Mouse (Mus musculus): ENCODE results near the gene Psme2. TPM values are rescaled to one million over a fixed set of nuclear protein-coding genes. Genes with fewer than 3 reads are reported as not detected.

The Psme2 gene
- polyA plus RNA-seq, 2 experiments = 56.0 to 190 TPM

DNA sequence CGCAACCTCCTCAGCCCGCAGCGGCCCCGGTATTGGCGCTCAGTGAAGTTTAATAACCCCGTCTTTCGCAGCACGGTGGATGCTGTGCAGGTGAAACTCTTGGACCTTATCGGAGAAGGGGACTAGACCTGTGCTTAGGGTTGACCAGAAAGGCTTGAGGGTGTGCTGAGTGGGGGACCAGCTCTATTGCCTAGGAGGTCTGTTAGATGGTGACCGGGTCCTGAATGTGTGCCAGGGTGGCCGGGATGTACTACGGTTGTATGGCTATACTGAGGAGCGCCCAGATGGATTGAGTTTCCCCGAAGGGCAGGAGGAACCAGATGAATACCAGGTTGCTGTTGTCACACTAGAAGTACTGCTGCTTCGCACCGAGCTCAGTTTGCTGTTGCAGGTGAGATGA is 1.3 kb upstream of the Psme2 start:
- Histone ChIP-seq H3K27me3 (ENCODE audit: control insufficient read depth, insufficient read depth, low read length) (no peaks in the 10 kb centered on the region), H3K4me3 (ENCODE audit: insufficient read depth in 1 of 2, low read depth in 2 of 2, low read length in 2 of 2) (peak overlapping the region; percentile 79 to 96), H3K4me2 (ENCODE audit: low read depth) (peak overlapping the region; percentile 75), H3K9me3 (ENCODE audit: control insufficient read depth, low read length) (no peaks in the 10 kb centered on the region), H3K4me1 (replicated peaks; ENCODE audit: control insufficient read depth in 2 of 2, insufficient read depth in 2 of 2, low read length in 1 of 2) (peaks cover 11% of the 10 kb centered on the region in 2 experiments), H3K9ac (replicated peaks) (peak overlapping the region; percentile 77), H3K36me3 (replicated peaks; ENCODE audit: control insufficient read depth, insufficient read depth, low read depth) (peaks cover 21% of the 10 kb centered on the region), H3K27ac (peak overlapping the region; percentile 97)
- TF ChIP-seq CTCF (IDR thresholded peaks at IDR 0.05; ENCODE audit: low read depth) (no peak), EP300 (IDR thresholded peaks at IDR 0.05; ENCODE audit: low read depth) (no peak)
- 4% methylated on average over 16 of the region's 16 CpGs for WGBS (ENCODE audit: insufficient replicate concordance)
- DNase-seq (ENCODE audit: low read depth in 3 of 3, low spot score in 3 of 3) (no peak), ATAC-seq (ENCODE audit: insufficient read depth) (no peak)

DNA sequence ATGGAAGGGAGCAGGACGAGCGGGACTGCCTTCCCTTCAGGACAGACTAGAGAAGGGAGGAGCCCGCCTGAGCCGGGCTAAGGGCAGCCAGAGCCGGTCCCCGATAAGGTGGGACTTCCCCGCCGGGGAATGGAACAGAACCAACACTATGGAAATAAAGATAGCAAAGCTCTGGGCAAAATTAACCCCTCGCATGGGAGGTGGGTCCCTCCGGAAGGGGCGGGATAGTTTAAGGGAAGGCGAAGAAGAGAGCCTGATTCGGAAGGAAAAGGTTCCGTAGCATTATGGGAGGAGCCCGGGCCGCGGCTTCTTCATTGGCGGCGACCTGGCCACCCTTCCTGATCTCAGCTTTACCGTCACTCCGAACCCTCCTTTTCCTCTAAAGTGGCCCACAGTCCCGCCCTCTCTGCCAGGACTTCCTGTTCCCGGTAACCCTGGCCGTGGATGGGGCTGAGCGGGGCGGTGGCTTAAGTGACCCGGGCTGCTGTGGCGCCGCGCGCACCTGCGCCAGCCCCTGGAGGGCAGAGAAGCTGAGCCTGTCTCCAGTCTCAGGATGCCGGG is 498 bp upstream of the Psme2 start, which contains the start of gene Rnf31:
Gene Rnf31 (plus strand): TSS at position 378 of the 561 bp plus-strand sequence.
- DNase-seq (ENCODE audit: low read depth in 3 of 3, low spot score in 3 of 3) = peak; percentile 94 to 95 (median 95)
- peaks cover 15% of the 10 kb centered on the region for H3K36me3 ChIP-seq (replicated peaks; ENCODE audit: control insufficient read depth, insufficient read depth, low read depth)
- TF ChIP-seq CTCF (IDR thresholded peaks at IDR 0.05; ENCODE audit: low read depth) = peak; percentile 0; the same call in 1 of the 2 replicates
- no peak; the same call in 1 of the 2 replicates for TF ChIP-seq EP300 (IDR thresholded peaks at IDR 0.05; ENCODE audit: low read depth)
- H3K9ac ChIP-seq (replicated peaks) = peak within 1 kb of the TSS; percentile 77
- no peaks in the 10 kb centered on the region for H3K27me3 ChIP-seq (ENCODE audit: control insufficient read depth, insufficient read depth, low read length)
- peak within 1 kb of the TSS; percentile 79 to 96 for H3K4me3 ChIP-seq (ENCODE audit: insufficient read depth in 1 of 2, low read depth in 2 of 2, low read length in 2 of 2)
- peak; percentile 87 for ATAC-seq (ENCODE audit: insufficient read depth)
- H3K27ac ChIP-seq = peak within 1 kb of the TSS; percentile 97
- 0% methylated on average over 33 of the region's 33 CpGs for WGBS (ENCODE audit: insufficient replicate concordance)
- H3K4me2 ChIP-seq (ENCODE audit: low read depth) = peak within 1 kb of the TSS; percentile 75
- H3K9me3 ChIP-seq (ENCODE audit: control insufficient read depth, low read length) = no peaks in the 10 kb centered on the region
- peaks cover 14 to 17% of the 10 kb centered on the region in 2 experiments for H3K4me1 ChIP-seq (replicated peaks; ENCODE audit: control insufficient read depth in 2 of 2, insufficient read depth in 2 of 2, low read length in 1 of 2)

DNA sequence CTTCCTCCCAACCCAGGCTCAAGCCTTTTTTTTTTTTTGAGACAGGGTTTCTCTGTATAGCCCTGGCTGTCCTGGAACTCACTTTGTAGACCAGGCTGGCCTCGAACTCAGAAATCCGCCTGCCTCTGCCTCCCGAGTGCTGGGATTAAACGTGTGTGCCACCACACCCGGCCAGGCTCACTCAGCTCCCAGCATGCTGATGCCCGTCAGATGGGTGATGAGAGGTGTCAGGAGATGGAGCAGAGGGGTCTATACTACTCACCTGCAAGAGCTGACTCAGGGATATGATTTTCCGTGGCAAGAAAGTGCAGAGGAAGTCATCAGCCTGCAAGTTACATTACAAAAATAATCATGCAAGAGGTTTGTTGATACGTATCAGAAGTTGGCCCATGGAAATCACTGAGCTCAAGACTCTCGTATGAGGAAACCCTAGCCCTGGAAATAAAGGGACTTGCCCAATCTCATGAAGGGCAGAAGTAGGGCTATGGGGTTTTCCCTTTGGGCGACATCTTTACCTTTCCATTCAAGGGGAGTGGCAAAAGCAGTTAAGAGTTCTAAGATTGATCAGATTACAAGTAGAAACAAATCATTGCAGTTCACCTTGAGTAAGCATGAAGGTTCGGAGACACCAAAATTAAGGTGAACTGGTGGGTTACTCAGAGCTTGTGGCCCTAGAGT is 1.0 kb downstream of the Psme2 start:
- no peaks in the 10 kb centered on the region for H3K27me3 ChIP-seq (ENCODE audit: control insufficient read depth, insufficient read depth, low read length)
- H3K4me3 ChIP-seq (ENCODE audit: insufficient read depth in 1 of 2, low read depth in 2 of 2, low read length in 2 of 2) = peak overlapping the region; percentile 79 to 96
- 68% methylated on average over 11 of the region's 11 CpGs for WGBS (ENCODE audit: insufficient replicate concordance)

GRCm38 (mm10) chr14:55589271-55589670 is 1.6 kb downstream of the Psme2 start:
- no peak overlapping the region for H3K27ac ChIP-seq
- no peak for DNase-seq (ENCODE audit: low read depth in 3 of 3, low spot score in 3 of 3)

More for the DNA sequence above, 1.0 kb downstream of the Psme2 start:
- no peaks in the 10 kb centered on the region for H3K9me3 ChIP-seq (ENCODE audit: control insufficient read depth, low read length)
- H3K4me1 ChIP-seq (replicated peaks; ENCODE audit: control insufficient read depth in 2 of 2, insufficient read depth in 2 of 2, low read length in 1 of 2) = peaks cover 26 to 29% of the 10 kb centered on the region in 2 experiments
- no peak for TF ChIP-seq CTCF (IDR thresholded peaks at IDR 0.05; ENCODE audit: low read depth)
- TF ChIP-seq EP300 (IDR thresholded peaks at IDR 0.05; ENCODE audit: low read depth) = no peak
- peak overlapping the region; percentile 97 for H3K27ac ChIP-seq
- DNase-seq (ENCODE audit: low read depth in 3 of 3, low spot score in 3 of 3) (no peak), ATAC-seq (ENCODE audit: insufficient read depth) (no peak)
- H3K9ac ChIP-seq (replicated peaks) = peak overlapping the region; percentile 77
- H3K36me3 ChIP-seq (replicated peaks; ENCODE audit: control insufficient read depth, insufficient read depth, low read depth) = peaks cover 3% of the 10 kb centered on the region
- peak overlapping the region; percentile 75 for H3K4me2 ChIP-seq (ENCODE audit: low read depth)

DNA sequence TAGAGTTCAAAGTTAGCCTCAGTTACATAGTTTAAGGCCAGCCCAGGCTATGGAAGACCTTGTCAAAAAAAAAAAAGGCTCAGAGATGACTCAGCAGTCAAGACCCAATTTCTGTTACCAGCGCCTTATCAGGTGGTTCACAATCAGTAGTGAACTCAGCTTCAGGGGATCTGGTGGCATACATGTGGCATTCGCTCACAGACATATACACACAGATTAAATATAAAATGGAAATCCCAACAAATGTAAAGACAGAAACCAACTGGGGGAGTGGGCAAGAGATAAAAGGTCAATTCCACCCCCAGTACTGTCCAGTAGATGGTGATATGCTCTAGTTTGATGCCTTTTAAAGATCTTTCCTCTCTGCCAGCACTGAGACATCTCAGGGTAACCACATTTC is 4.8 kb downstream of the Psme2 start:
- peak overlapping the region; percentile 98 for H3K27ac ChIP-seq
- H3K4me2 ChIP-seq (ENCODE audit: low read depth) = peak overlapping the region; percentile 99
- no peaks in the 10 kb centered on the region for H3K27me3 ChIP-seq (ENCODE audit: control insufficient read depth, insufficient read depth, low read length)
- peak; percentile 76 to 77 (median 77) for DNase-seq (ENCODE audit: low read depth in 3 of 3, low spot score in 3 of 3)
- peak; percentile 51 for ATAC-seq (ENCODE audit: insufficient read depth)
- peaks cover 5% of the 10 kb centered on the region for H3K36me3 ChIP-seq (replicated peaks; ENCODE audit: control insufficient read depth, insufficient read depth, low read depth)
- TF ChIP-seq CTCF (IDR thresholded peaks at IDR 0.05; ENCODE audit: low read depth) = peak; percentile 14; the same call in 1 of the 2 replicates
- peak; percentile 75 for TF ChIP-seq EP300 (IDR thresholded peaks at IDR 0.05; ENCODE audit: low read depth)
- WGBS (ENCODE audit: insufficient replicate concordance) = 17% methylated on average over 2 of the region's 2 CpGs
- no peak overlapping the region for H3K4me3 ChIP-seq (ENCODE audit: insufficient read depth in 1 of 2, low read depth in 2 of 2, low read length in 2 of 2)
- H3K9me3 ChIP-seq (ENCODE audit: control insufficient read depth, low read length) = no peaks in the 10 kb centered on the region
- peak overlapping the region; percentile 84 for H3K9ac ChIP-seq (replicated peaks)
- H3K4me1 ChIP-seq (replicated peaks; ENCODE audit: control insufficient read depth in 2 of 2, insufficient read depth in 2 of 2, low read length in 1 of 2) = peaks cover 33 to 35% of the 10 kb centered on the region in 2 experiments

More at GRCm38 (mm10) chr14:55589271-55589670, 1.6 kb downstream of the Psme2 start:
- H3K9me3 ChIP-seq (ENCODE audit: control insufficient read depth, low read length) = no peaks in the 10 kb centered on the region
- H3K9ac ChIP-seq (replicated peaks) = no peak overlapping the region; the same call in 1 of the 2 replicates
- ATAC-seq (ENCODE audit: insufficient read depth) = no peak
- no peak for TF ChIP-seq CTCF (IDR thresholded peaks at IDR 0.05; ENCODE audit: low read depth)
- TF ChIP-seq EP300 (IDR thresholded peaks at IDR 0.05; ENCODE audit: low read depth) = no peak
- 83% methylated on average over 5 of the region's 5 CpGs for WGBS (ENCODE audit: insufficient replicate concordance)
- peak overlapping the region; percentile 26 for H3K4me2 ChIP-seq (ENCODE audit: low read depth)
- peaks cover 3% of the 10 kb centered on the region for H3K36me3 ChIP-seq (replicated peaks; ENCODE audit: control insufficient read depth, insufficient read depth, low read depth)
- no peak overlapping the region for H3K4me3 ChIP-seq (ENCODE audit: insufficient read depth in 1 of 2, low read depth in 2 of 2, low read length in 2 of 2)
- H3K4me1 ChIP-seq (replicated peaks; ENCODE audit: control insufficient read depth in 2 of 2, insufficient read depth in 2 of 2, low read length in 1 of 2) = peaks cover 27 to 31% of the 10 kb centered on the region in 2 experiments
- no peaks in the 10 kb centered on the region for H3K27me3 ChIP-seq (ENCODE audit: control insufficient read depth, insufficient read depth, low read length)
